Mouse (Mus musculus) gastrocnemius, postnatal 36 days (tissue): ENCODE measurements around the gene Git2. TPM values are rescaled to one million over a fixed set of nuclear protein-coding genes. Genes with fewer than 3 reads are reported as not detected.
A peak's percentile ranks its signal among the peaks of the same experiment; 100 is the strongest.

ENCODE experiments used
- DNase-seq, 2 experiments: peaks; one replicate each; pipeline ENCODE4 v3.0.0; 2022
- intact Hi-C: fragments of 180-260 bp; cut with DNase I; formaldehyde crosslinking; loops from one replicate; pipeline ENCODE4 v1.15.1; 2025
- long read RNA-seq, 2 experiments: library from polyadenylated mRNA; stranded (forward); transcript quantifications; one replicate each; pipeline ENCODE4 v2.0.0; 2021
- total RNA-seq, 2 experiments: library from RNA; stranded (reverse); gene quantifications; 2 replicates each; pipeline ENCODE4 v1.2.3; 2021

Gene Git2
- total RNA-seq: 10 to 100 TPM; 15.9 to 17.4 TPM
- long read RNA-seq, experiment 1, full-length matches to known transcripts: 1 of 3 reads
- long read RNA-seq, experiment 1, partial matches to known transcripts: 1 of 3 reads
- long read RNA-seq, experiment 1, other reads (novel, unspliced or antisense): 1 of 3 reads
- long read RNA-seq, experiment 2, full-length matches to known transcripts: 2 of 11 reads
- long read RNA-seq, experiment 2, partial matches to known transcripts: 3 of 11 reads
- long read RNA-seq, experiment 2, other reads (novel, unspliced or antisense): 6 of 11 reads

DNA sequence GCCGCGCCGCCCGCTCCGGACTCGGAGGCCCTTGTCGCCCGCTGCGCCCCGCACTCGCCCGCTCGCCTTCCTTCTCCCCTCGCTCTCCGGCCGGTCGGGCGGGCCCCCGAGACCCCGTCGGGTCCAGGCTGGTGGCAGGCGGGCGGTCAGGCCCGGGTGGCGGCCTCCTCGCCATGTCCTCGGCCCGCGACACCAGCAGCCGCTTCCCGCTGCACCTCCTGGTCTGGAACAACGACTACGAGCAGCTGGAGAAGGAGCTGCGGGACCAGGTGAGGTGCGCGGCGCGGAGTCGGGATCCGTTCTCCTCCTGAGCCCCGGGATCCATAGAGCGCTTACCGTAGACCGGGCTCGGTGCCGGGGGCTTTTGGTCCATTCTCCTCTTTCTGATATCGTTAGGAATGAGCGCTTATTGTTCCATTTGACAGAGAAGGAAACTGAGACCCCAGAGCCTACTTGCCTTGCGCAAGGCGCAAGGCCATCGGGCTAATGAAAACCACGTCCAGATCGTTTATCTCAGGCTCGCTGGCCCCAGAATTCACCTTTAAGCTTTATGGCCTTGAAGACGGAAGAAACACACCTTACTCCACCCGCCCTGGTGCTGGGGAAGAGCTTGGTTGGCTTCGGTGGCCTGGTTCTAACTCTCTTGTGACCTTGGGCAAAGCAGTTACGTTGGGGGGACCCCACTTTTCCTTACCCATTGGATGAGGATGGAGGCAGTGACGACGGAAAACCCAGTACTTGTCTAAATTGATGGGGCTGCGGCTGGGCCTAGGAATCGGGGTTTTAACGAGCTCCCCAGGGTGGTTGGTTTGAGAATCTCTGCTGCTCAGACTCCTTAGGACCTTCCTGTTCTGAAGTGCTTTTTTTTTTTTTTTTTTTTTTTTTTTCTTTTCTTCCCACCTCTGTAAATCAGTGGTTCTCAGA, at the start of gene Git2:
Gene Git2 (minus strand): TSS at position 462 of the 924 bp plus-strand sequence.
- no peak for DNase-seq
- intact Hi-C loops: no loop called here

DNA sequence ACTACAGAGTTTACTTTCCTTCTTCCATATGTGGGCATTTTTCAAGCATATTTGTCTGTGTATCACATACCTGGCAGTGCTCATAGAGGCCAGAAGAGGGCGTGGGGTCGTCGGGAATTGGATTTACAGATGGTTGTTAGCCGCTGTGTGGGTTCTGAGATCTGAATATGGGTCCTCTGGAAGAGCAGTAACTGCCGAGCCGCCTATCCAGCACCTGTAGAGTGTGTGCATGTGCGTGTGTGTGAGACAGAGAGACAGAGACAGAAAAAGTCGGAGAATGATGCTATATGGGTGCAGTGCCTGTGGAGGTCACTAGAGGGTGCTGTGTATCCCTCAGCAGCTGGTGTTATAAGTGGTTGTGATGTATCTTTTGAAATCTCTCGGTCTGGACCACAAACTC, 48.9 kb upstream of the Git2 start:
- DNase-seq: peak in 1 of 2 experiments; percentile 33
- intact Hi-C loops: no loop called here

DNA sequence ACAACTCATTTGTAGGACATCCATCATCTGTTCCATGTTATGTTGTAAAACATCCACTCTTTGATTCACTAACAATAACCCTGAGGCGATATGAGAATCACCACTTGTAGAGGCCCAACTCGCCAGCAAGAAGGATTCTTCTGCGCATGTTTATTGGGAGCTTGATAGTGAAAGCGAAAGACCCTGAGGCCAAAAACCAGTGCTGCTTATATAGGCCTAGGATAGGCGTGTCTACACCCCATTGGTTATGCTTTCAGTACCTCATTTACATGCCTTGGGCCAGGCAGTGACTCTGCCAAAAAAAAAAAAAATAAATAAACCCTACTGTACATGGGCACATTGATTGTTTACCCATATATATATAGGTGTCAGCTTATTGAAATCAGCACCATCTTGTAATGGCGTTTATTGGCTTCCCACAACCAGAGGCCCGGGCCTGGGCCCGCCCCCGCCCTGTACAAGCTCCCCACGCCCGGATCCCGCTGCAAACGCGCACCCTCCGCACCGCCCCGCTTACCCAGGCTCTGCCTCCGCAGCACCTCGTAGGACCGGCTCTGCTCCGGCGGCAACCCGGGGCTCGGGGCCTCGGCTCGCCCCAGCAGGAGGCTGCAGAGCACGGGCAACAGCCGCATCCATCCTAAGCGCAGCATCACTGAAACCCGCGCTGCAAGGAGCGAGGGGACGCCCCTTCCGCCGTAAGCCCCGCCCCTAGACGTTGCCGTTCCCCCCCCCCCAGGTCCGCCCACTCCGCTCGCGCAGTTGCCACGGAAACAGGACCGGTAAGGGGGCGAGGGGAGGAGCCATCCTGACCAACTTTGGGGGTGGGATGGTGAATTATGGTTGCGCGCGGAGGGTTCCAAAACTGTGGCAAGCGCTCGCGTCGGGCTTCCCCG, 47.7 kb upstream of the Git2 start, which contains the start of gene 1500011B03Rik:
Gene 1500011B03Rik (minus strand): TSS at position 673 of the 893 bp plus-strand sequence.
- DNase-seq: peak; percentile 36 to 45
- intact Hi-C loops: no loop called here

DNA sequence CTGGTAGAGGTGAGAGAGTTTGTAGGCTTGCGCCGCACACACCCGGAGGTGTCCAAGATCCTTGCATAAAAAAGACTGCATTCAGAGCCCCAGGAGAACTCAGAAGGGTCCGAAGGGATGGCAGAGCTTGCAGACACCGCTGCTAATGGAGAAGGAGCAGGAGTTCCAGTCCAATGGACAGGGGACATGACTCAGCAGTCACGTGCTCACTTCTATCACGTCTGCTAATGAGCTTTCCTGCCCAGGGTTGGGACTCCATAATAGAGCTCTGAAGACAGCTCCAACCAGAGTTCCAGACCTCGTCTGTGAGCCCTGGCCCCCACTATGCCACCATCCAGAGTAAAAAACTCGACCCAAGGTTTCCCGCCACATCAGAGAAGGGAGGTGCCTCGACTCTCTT, 42.8 kb upstream of the Git2 start:
- intact Hi-C loops: no loop called here

DNA sequence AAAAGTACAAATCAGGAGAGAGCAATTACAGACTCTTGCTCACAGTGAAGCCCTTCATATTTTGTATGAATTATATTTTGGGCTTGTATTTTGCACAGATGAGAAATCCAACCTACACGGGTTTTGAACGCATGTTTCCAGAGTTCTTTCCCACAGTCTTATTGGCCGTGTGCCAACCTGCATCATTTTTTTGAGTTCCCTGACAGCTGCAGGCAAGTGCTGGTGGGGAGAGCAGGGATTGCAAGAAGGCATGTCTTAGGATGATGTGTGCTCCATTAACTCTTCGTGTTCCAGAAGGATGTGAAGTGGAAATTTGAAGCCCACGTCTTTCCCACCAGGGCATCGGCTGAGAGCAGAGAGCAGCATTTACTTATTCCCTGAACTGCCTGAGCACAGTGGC, 41.3 kb upstream of the Git2 start:
- intact Hi-C loops: no loop called here
- DNase-seq: no peak

More for the DNA sequence above, 42.8 kb upstream of the Git2 start:
- no peak for DNase-seq

DNA sequence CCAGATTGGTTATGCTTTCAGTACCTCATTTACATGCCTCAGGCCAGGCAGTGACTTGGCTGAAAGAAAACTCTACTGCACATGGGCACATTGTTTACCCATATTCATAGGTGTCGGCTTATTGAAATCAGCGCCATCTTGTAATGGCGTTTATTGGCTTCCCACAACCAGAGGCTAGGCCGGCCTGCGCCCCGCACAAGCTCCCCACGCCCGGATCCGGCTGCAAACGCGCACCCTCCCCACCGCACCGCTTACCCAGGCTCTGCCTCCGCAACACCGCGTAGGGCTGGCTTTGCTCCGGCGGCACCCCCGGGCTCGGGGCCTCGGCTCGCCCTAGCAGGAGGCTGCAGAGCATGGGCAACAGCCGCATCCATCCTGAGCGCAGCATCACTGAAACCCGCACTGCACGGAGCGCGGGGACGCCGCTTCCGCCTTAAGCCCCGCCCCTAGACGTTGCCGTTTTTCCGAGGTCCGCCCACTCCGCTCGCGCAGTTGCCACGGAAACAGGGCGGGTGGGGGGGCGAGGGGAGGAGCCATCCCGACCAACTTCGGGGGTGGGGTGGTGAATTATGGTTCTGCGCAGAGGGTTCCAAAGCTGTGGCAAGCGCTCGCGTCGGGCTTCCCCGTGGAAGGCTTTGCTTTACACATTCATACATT, 38.3 kb upstream of the Git2 start:
- intact Hi-C loops: no loop called here
- DNase-seq: peak; percentile 66 to 72

DNA sequence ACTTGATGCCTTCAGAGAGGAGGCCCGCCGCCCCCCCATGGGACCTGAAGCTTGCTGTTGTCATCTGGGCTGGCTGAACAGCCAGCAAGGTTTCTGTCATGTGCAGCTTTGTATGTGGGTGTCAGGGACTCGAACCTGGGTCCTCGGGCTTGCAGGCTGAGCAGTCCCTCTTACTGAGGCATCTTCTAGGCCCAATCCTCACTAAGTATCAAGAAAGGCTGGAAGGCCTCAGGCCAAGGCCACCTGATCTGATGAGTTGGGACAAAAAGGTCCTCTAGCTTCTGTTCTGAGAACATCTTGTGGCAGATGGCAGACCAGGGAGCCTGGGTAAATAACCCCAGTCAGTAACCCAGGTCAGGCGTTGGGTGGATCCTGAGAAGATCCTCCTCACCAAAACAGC, 34.5 kb upstream of the Git2 start:
- intact Hi-C loops: no loop called here
- no peak for DNase-seq

DNA sequence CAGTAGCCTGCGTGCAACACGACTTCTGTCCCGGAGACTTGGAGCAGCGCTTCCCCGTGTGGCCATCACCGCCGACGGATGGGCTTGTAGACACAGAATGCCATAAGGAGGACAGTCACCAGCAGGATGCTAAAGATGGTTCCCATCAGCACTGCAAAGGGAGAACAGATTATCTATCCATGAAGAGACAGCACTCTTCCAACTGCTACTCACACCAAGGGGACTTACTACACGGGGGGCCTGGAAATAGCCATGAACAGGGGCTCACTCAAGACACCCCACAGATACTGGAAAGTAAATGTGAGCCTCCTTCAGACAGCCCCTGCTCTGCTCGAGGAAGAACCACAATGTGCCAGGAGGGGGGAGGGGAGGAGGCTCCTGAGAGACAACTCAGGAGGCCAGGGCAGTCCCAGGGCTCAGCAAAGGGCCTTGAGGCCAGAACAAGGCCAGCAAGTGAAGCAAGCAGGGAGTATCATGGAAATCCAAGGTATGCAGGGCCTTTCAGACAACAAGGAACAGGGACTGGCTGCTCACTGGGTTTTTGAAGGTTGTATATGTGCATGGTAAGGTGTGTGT, 34.0 kb upstream of the Git2 start:
- DNase-seq: no peak
- intact Hi-C loops: no loop called here

DNA sequence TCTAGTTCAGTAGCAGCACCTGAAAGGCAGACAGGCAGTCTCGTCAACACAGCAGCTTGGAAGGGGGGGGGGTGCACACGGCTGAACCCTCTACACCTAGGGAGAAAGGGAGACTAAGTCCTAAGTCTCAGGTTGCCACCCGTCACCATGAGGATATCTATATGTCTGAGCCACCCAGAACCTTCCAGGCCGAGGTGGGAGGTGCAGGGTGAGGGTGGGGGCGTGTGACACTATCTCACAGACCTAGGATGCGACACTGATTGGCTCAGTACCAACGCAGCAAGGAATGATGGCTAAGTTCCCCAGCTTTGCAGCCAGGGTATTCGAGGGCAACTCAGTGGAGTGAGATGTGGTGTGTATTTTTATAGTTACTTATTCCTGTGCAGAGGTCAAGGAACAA, 33.1 kb upstream of the Git2 start:
- no peak for DNase-seq
- intact Hi-C loops: no loop called here

DNA sequence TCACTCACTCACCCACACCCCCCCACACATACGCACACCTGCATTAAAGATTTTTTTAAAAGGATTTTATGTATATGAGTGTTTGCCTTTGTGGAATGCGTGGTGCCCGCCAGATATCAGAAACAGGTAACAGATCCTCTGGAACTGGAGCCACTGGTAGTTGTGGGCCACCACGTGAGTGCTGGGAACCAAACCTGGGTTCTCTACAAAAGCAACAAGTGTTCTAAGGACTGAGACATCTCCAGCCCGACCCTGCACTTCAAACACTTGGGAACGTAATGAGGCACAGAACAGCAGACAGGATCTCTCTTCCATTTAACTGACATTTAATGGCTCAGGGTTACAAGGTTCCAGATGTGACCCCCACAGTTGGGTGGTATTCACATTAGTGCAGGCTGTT, 32.6 kb upstream of the Git2 start:
- intact Hi-C loops: no loop called here
- no peak for DNase-seq

DNA sequence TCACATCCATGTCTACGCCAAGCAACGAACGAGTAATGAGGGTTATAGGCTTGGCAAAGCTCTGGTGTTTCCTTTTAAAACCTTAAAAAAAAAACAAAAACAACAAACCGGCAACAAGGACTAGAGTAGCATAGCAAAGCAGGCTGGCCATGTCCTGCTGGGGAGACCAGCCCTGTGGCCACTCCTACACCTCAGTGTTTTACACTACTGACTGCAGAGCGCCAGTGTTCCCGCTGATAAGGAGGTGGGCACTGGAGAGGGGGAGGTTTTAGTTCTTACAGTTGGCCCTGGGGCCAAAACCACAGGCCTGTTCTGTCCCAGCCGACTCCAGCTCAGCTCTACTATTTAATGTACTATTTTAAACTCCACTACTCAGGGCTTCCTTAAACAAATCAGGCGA, 32.2 kb upstream of the Git2 start:
- intact Hi-C loops: no loop called here
- DNase-seq: no peak

DNA sequence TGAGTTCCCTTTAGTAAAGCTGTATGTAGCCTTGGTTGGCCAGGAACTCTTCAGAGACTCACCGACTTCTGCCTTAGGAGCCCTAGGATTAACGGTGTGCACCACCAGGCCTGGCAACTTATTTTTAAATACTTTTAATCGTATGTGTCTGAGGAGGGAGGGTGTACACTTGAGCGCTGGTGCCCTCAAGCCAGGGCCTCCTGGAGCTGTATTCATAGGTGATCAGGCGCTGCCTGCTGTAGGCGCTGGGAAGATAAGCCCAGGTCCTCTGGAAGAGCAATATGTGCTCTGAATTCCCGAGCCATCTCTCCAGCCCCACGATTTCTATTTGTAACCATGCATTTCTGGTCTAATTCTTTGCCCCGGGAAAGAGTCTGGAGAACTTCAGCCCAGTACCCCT, 31.7 kb upstream of the Git2 start:
- no peak for DNase-seq
- intact Hi-C loops: no loop called here

DNA sequence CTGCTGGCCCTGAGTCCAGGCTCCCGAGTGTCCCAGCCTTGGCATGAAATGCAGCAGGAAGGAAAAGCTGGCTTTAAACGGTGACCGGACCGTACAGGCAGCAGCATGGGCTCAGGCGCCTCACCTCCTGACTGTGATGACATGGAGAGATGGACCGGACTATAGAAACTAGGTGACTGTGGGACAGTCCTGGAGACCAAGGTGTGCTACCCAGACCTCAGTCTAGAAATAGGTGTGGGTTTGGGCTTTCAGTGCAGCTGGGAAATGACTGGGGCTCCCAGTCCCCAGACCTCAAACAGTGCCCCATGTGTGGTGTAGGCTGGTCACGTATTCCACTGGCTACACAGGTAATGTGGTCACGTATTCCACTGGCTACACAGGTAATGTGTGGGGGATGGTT, 31.3 kb upstream of the Git2 start:
- DNase-seq: no peak
- intact Hi-C loops: no loop called here

DNA sequence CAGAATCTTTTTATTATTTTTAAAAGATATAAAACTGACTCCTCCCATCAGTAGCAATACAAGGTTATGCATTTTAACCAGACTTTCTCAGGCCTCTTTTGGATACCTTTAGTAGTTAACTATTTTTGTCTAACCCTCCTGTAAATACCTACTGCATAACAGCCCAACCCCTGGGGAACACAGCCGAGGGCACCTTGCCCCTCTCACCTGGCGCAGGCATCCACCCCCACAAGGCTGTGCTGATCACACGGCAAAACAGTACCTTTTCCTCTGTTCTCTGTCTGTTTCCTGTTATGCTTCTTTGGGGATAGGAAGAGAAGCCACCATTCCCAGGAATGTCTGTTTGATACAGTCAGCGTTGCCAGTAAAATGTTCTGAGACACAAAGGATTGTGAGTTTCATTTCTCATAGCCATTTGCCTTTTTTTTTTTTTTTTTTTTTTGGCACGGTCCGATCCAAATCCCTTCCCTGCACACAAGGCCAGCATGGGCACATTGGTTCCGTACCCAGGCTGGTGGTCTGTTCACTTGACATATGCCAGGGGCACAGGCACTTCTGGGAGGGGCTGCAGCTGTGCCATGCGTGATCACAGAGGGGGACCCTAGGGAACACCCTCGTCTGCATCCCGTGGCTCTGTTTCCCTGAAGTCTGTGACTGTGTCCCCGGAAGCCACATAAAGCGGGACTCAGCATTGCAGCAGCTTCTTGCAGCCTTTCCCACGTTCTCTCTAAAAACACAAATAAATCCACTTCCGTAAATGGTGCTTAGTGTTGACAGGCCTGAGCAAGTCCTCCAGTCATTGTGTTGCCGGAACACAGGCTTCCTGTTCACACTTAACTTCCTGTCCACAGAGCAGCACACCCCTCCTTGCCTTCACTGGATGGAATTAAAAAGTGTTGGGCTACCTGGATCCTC, 30.4 kb upstream of the Git2 start:
- peak in 1 of 2 experiments; percentile 34 for DNase-seq
- intact Hi-C loops: no loop called here

DNA sequence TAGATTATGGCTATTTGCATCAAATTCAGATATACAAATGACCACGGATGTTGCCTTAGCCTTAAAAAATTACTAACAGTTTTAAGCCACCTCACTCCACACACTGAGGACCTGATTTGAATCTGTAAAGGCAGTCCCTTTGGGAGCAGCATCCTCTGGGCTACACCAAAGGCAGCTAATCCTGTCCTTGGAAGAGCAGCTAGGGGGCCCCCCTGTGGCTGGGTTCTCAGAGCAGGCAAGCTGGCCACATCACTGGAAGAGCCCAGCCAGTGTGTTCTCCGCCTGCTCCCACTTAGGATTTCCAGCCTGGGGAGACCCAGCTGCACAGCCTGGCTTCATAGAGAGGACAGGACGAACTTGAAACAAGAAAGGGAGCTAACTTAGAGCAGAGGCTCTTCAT, 29.6 kb upstream of the Git2 start:
- DNase-seq: peak in 1 of 2 experiments; percentile 34
- intact Hi-C loops: no loop called here

DNA sequence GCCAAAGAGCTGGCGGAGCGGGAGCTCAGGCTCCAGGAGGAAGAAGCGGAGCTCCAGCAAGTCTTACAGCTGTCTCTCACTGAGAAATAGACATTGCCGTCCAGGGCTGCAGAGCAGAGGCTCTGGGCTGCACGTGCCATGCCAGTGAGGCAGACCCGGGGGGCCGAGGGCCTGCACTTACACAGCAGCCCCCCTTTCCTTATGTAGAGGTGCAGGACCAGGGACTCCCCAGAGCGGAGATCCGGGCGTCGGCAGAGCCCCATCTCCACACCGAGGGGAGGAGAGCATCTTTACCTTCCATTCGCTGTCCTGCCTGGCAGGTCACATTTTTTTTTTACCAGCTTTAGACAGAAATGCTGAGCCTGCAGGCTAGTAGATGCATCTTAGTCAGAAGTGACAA, 29.0 kb upstream of the Git2 start:
- intact Hi-C loops: no loop called here
- DNase-seq: no peak

DNA sequence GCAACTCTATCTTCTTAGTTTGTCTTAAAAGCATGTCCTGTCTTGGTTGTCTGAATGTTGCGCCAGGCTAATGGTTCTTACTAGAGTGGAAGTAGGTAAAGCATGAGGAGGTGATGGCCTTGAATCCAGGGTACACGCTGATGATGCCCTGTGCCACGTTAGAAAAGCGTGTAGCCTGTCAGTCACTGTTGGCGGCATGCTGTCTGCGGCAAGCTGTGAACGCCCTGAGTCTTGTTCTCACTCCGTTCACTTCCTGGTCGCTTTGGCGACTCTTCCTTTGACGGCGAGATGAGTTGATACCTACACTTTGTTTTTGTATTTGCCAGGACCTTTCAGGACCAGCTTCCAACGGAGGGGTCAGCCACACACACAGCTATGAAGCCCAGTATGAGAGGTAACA, 27.9 kb upstream of the Git2 start:
- intact Hi-C loops: no loop called here
- DNase-seq: no peak

DNA sequence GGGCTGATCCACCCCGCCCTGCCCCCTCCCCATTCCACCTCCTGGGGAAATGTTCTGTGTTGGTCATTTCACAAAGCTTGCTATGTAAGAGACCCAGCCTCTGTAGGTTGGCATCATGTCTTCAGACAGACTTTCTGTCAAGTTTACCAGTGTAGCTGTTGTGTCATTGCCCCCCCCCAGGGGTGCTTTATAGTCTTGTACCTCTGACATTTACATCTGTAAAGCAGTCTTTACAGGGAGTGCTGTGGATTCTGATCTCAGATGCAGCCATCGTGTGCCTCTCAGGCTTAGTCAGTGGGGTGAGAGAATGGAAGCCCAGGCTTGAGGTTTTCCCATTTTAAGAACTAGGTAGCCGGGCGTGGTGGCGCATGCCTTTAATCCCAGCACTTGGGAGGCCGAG, 26.5 kb upstream of the Git2 start:
- no peak for DNase-seq
- intact Hi-C loops: no loop called here

DNA sequence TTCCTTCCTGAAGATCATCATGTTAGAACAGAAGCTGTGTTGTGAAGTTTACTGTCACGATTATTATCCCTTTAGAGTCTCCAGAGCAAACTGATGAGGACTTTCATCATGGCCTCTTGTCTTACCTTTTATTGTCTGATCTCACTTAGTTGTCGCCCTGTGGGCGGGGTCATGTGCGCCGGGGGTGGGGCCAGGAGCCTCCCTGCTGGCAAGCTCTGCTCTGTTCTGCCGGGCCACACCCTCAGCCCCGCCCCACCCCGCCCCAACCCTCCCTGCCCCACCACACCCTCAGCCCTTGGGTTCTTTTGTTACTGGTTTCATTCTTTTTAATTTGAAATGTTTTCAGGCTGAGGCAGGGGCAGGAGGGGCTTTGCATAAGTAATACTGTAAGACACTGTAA, 25.7 kb upstream of the Git2 start:
- DNase-seq: no peak
- intact Hi-C loops: no loop called here
